Mouse (Mus musculus): Measurements from ENCODE around the gene Arl4d. TPM values are rescaled to one million over a fixed set of nuclear protein-coding genes. Genes with fewer than 3 reads are reported as not detected.

Gene Arl4d
- polyA plus RNA-seq, 1 experiment from 2014 or later = 33.1 TPM

DNA sequence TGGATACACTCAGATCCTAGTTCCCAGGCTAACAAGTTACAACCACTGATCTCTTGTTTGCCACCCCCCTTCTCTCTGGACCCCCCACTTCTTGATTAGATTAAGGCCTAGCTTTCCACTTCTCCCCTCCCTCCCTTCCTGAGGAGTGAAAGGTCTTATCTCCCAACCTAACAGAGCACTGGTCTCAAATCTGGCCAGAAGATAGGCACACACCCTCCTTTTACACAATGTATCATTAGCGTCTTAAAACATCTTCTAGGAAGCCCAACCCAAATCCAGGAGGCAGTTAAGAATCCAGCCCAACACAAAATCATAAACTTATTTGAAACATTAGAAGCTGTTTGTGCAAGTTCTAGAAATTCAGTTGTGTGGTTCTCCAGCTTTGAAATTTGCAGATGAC is 5.0 kb downstream of the Arl4d start:
- Histone ChIP-seq H3K36me3 (ENCODE audit: insufficient read depth, low read length) (no peaks in the 10 kb centered on the region), H3K9ac (replicated peaks; ENCODE audit: low read depth) (no peak overlapping the region), H3K27me3 (replicated peaks; ENCODE audit: insufficient read depth, low read length) (no peaks in the 10 kb centered on the region), H3K4me2 (replicated peaks; ENCODE audit: low read depth, low read length) (no peak overlapping the region), H3K27ac (ENCODE audit: low read length) (peak overlapping the region; percentile 23; the same call in 1 of the 2 replicates), H3K4me1 (ENCODE audit: insufficient read depth, low read depth, low read length) (peaks cover 14% of the 10 kb centered on the region; the same call in 1 of the 2 replicates), H3K4me3 (ENCODE audit: low read depth, low read length) (no peak overlapping the region), H3K9me3 (ENCODE audit: low read length) (no peaks in the 10 kb centered on the region)
- DNase-seq (ENCODE audit: low spot score) (peak; percentile 47), ATAC-seq (no peak)
- 39% methylated on average over 1 of the region's 1 CpGs for WGBS
- TF ChIP-seq CTCF (IDR thresholded peaks at IDR 0.05) (no peak), EP300 (IDR thresholded peaks at IDR 0.05) (peak; percentile 59; the same call in 1 of the 2 replicates)

DNA sequence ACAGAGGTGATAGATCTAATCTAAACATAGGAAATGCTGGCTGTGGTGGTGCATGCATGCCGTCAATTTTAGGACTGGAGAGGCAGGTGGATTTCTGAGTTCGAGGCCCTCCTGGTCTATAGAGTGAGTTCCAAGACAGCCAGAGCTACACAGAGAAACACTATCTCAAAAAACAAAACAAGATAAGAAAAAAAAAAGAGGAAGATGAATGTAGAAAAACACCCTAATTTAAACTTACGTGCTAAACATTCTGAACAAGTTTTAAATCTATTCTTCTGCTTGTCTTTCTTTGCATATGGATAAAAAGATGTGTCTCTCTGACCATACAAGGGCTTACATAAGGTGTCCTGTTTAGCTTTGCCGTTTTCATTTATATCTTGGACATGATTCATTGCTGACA is 5.9 kb downstream of the Arl4d start:
- no peak overlapping the region for H3K4me3 ChIP-seq (ENCODE audit: low read depth, low read length)

DNA sequence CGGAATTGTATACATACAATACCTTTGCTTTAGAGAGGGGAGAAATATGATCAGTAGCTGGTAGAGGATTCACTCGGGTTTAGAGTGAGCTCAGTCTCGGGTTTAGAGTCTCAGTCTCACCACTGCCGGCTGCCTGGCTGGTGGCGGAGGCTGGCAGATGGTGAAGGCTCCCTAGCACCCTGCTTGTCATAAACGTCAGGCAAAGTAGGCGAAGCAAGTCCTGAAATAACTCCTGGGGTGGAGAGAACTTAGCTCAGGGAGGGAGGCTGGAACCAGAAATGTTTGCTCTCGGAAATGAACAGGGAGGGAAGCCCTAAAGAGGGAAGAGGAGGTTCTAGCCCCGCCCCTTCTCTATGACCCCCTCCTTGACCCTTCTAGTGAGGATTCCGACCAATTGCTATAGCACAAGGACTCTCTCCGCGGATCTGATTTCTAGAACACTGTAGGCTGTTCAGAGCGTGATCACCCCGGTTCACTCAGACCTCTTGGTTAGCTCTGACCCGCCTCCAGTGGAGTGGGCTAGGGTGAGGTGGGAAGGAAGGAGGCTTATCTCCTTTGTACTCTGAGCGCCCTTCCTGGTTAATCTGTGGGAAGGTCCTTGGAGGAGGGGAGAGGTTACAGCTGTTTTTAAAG is 7.8 kb downstream of the Arl4d start:
- TF ChIP-seq CTCF (IDR thresholded peaks at IDR 0.05) = no peak
- peak; percentile 80 for TF ChIP-seq EP300 (IDR thresholded peaks at IDR 0.05)
- H3K36me3 ChIP-seq (ENCODE audit: insufficient read depth, low read length) = no peaks in the 10 kb centered on the region
- H3K27ac ChIP-seq (ENCODE audit: low read length) = peak overlapping the region; percentile 34
- H3K4me3 ChIP-seq (ENCODE audit: low read depth, low read length) = no peak overlapping the region
- ATAC-seq (peak; percentile 71), DNase-seq (ENCODE audit: low spot score) (peak; percentile 86)
- peak overlapping the region; percentile 0 for H3K4me2 ChIP-seq (replicated peaks; ENCODE audit: low read depth, low read length)
- 7% methylated on average over 16 of the region's 16 CpGs for WGBS
- no peaks in the 10 kb centered on the region for H3K9me3 ChIP-seq (ENCODE audit: low read length)
- no peak overlapping the region for H3K9ac ChIP-seq (replicated peaks; ENCODE audit: low read depth)
- H3K4me1 ChIP-seq (ENCODE audit: insufficient read depth, low read depth, low read length) = peaks cover 10% of the 10 kb centered on the region; the same call in 1 of the 2 replicates
- no peaks in the 10 kb centered on the region for H3K27me3 ChIP-seq (replicated peaks; ENCODE audit: insufficient read depth, low read length)

More for the DNA sequence above, 5.9 kb downstream of the Arl4d start:
- DNase-seq (ENCODE audit: low spot score) = no peak
- TF ChIP-seq CTCF (IDR thresholded peaks at IDR 0.05) (no peak), EP300 (IDR thresholded peaks at IDR 0.05) (no peak)
- H3K9ac ChIP-seq (replicated peaks; ENCODE audit: low read depth) = no peak overlapping the region
- no peaks in the 10 kb centered on the region for H3K36me3 ChIP-seq (ENCODE audit: insufficient read depth, low read length)
- H3K4me2 ChIP-seq (replicated peaks; ENCODE audit: low read depth, low read length) = no peak overlapping the region
- ATAC-seq = no peak
- H3K4me1 ChIP-seq (ENCODE audit: insufficient read depth, low read depth, low read length) = peaks cover 14% of the 10 kb centered on the region; the same call in 1 of the 2 replicates
- H3K27me3 ChIP-seq (replicated peaks; ENCODE audit: insufficient read depth, low read length) = no peaks in the 10 kb centered on the region
- H3K27ac ChIP-seq (ENCODE audit: low read length) = no peak overlapping the region
- H3K9me3 ChIP-seq (ENCODE audit: low read length) = no peaks in the 10 kb centered on the region
- WGBS = 71% methylated on average over 4 of the region's 4 CpGs

DNA sequence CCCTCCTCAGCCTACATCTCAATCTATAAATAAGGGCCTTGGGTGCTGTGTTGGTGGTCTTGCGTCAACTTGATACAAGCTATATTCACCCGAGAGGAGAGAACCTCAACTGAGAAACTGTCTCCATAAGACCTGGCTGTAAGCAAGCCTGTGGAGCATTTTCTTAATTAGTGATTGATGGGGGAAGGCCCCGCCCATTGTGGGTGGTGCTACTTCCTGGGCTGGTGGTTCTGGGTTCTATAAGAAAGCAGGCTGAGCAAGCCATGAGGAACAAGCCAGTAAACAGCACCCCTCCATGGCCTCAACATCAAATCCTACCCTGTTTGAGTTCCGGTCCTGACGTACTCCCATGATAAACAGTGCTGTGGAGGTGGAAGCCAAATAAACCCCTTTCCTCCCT is 8.8 kb downstream of the Arl4d start:
- no peak overlapping the region for H3K9ac ChIP-seq (replicated peaks; ENCODE audit: low read depth)
- 0 out of 2 replicates have a peak overlapping the region, but pooled peaks have one; percentile 34 for H3K27ac ChIP-seq (ENCODE audit: low read length)
- ATAC-seq (no peak), DNase-seq (ENCODE audit: low spot score) (no peak)
- peaks cover 9% of the 10 kb centered on the region; the same call in 1 of the 2 replicates for H3K4me1 ChIP-seq (ENCODE audit: insufficient read depth, low read depth, low read length)
- no peak for TF ChIP-seq EP300 (IDR thresholded peaks at IDR 0.05)
- TF ChIP-seq CTCF (IDR thresholded peaks at IDR 0.05) = no peak
- H3K27me3 ChIP-seq (replicated peaks; ENCODE audit: insufficient read depth, low read length) = no peaks in the 10 kb centered on the region
- no peaks in the 10 kb centered on the region for H3K36me3 ChIP-seq (ENCODE audit: insufficient read depth, low read length)
- H3K4me2 ChIP-seq (replicated peaks; ENCODE audit: low read depth, low read length) = no peak overlapping the region
- no peak overlapping the region for H3K4me3 ChIP-seq (ENCODE audit: low read depth, low read length)
- 90% methylated on average over 5 of the region's 5 CpGs for WGBS
- H3K9me3 ChIP-seq (ENCODE audit: low read length) = no peaks in the 10 kb centered on the region

DNA sequence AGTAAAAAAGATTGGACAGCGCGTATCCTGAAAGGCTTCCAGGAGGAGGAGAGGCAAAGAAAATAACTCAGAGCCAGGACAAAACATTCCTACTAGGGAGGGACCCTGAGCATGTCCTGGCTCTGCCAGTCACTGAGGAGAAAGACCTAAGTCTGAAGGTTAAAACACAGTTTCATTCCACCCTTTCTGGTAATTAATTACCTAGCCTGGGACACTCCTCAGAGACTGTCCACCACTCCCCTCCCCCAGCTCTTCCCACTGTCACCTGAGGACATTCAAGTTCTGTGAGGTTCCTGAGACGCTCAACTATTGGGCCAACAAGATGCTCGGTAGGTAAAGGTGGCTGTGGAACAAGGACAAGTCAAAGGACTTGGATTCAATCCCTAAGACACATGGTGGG is 10.0 kb downstream of the Arl4d start:
- TF ChIP-seq CTCF (IDR thresholded peaks at IDR 0.05) = no peak
- TF ChIP-seq EP300 (IDR thresholded peaks at IDR 0.05) = no peak
- WGBS = 83% methylated on average over 4 of the region's 4 CpGs

DNA sequence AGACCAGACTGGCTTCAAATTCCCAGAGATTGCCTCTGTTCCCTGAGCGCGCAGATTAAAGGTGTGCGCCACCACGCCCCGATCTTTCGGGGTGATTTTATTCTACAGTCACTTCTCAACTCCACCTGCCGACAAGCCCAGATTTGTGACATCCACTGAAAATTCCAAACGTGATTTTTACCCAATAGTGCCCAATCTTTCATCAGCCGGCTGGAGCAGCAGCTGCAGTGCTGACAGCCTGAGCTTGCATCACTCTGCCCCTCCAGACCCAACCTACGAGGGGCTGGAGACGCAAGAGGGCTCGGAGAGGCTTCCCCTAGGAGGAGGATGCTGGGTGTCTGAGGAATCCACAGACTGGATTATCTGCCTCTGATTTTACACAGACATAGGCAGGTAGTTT is 12.3 kb downstream of the Arl4d start:
- Histone ChIP-seq H3K9ac (replicated peaks; ENCODE audit: low read depth) (no peak overlapping the region), H3K4me3 (ENCODE audit: low read depth, low read length) (no peak overlapping the region), H3K4me2 (replicated peaks; ENCODE audit: low read depth, low read length) (no peak overlapping the region), H3K27ac (ENCODE audit: low read length) (no peak overlapping the region), H3K36me3 (ENCODE audit: insufficient read depth, low read length) (no peaks in the 10 kb centered on the region), H3K9me3 (ENCODE audit: low read length) (no peaks in the 10 kb centered on the region), H3K4me1 (ENCODE audit: insufficient read depth, low read depth, low read length) (peaks cover 5% of the 10 kb centered on the region), H3K27me3 (replicated peaks; ENCODE audit: insufficient read depth, low read length) (no peaks in the 10 kb centered on the region)
- TF ChIP-seq EP300 (IDR thresholded peaks at IDR 0.05) (no peak), CTCF (IDR thresholded peaks at IDR 0.05) (no peak)
- ATAC-seq = no peak
- 71% methylated on average over 12 of the region's 12 CpGs for WGBS
- DNase-seq (ENCODE audit: low spot score) = no peak

More for the DNA sequence above, 10.0 kb downstream of the Arl4d start:
- H3K27ac ChIP-seq (ENCODE audit: low read length) = no peak overlapping the region
- no peak overlapping the region for H3K9ac ChIP-seq (replicated peaks; ENCODE audit: low read depth)
- H3K4me3 ChIP-seq (ENCODE audit: low read depth, low read length) = no peak overlapping the region
- no peak overlapping the region for H3K4me2 ChIP-seq (replicated peaks; ENCODE audit: low read depth, low read length)
- DNase-seq (ENCODE audit: low spot score) (no peak), ATAC-seq (no peak)
- H3K9me3 ChIP-seq (ENCODE audit: low read length) = no peaks in the 10 kb centered on the region
- H3K36me3 ChIP-seq (ENCODE audit: insufficient read depth, low read length) = no peaks in the 10 kb centered on the region
- no peaks in the 10 kb centered on the region for H3K27me3 ChIP-seq (replicated peaks; ENCODE audit: insufficient read depth, low read length)
- H3K4me1 ChIP-seq (ENCODE audit: insufficient read depth, low read depth, low read length) = peaks cover 5% of the 10 kb centered on the region; the same call in 1 of the 2 replicates

Measured in lung, postnatal 0 days (tissue).